Mouse (Mus musculus) spleen, postnatal 4 days (tissue): ENCODE data around the gene Ptpn18.
"Not testable (repeated sequence)": the region's sequence is repeated elsewhere in the genome, so short reads cannot be mapped to it uniquely, and the experiment has no call there.

Experiments
- DNase-seq, 2 experiments: peaks; one replicate each; pipeline ENCODE4 v3.0.0; 2022; ENCODE audit warnings: low spot score in 2 of 2

Ptpn18 gene

DNA sequence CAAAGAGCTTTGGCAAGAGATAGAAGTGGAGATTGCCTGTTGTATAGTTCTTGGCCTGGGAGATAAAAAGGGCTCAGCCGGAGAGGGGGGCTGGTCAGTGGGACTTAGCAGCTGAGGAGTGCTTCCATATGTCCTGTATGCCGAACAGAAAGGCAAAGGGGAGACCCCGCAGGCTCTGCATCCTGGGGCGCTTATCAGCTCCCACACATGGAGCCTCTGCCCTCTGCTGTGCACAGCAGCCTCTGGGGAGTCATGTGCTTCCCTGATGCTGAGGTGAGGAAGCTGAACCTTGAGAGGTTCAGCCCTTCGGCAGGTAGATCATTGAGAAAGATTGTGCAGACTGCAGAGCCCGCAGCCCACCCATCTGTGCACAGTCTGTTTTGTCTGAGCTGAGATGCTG is 57.7 kb downstream of the Ptpn18 start:
- DNase-seq = not testable (repeated sequence)

GRCm38 (mm10) chr1:34517797-34518196 is 58.2 kb downstream of the Ptpn18 start:
- not testable (repeated sequence) for DNase-seq

DNA sequence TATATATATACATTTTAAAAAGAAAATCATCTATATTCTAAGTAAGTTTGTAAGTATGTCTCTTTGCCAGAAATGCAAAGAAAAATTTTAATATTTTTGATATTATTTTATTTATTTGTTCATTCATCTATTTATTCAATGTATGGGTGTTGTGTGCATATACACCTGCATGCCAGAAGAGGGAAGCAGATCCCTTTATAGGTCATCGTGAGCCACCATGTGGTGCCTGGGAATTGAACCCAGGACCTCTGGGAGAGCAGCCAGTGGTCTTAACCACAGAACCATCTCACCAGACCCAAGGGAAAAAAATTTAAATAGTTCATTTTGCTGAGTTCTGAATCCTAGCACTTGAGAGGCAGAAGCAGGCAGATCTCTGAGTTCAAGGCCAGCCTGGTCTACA is 58.7 kb downstream of the Ptpn18 start:
- no peak for DNase-seq

- no peak for DNase-seq
Measured at GRCm38 (mm10) chr1:34522205-34522849, 62.8 kb downstream of the Ptpn18 start.

DNA sequence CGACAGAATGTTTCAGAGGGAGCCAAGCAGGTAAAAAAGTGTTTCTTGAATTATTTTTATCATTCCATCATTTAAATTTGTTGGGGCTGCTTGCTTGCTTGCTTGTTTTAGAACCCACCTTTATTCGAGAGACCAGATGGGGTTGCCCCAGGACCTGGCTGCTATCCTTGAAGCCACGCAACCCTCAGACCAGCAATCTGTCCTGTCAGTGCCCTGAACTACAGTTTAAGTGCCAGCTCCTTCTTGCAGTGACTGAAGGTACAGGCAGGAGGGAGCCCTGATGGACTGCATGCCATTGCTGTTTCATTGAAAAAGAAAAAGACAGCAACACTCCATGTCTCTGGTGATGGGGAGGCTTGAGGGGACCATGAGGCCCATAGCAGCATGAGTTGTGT is 63.3 kb downstream of the Ptpn18 start:
- DNase-seq = no peak

- no peak for DNase-seq
Measured at GRCm38 (mm10) chr1:34523647-34524046, 64.1 kb downstream of the Ptpn18 start.
